Mouse (Mus musculus) cerebellum, postnatal 25 days (tissue): ENCODE measurements around the gene Zfp428.
"Not testable (repeated sequence)": the region's sequence is repeated elsewhere in the genome, so short reads cannot be mapped to it uniquely, and the experiment has no call there.

ENCODE experiments used
- DNase-seq, 2 experiments: peaks; one replicate each; pipeline ENCODE4 v3.0.0; 2021; ENCODE audit warnings: mixed read lengths in 2 of 2

Zfp428 gene

DNA sequence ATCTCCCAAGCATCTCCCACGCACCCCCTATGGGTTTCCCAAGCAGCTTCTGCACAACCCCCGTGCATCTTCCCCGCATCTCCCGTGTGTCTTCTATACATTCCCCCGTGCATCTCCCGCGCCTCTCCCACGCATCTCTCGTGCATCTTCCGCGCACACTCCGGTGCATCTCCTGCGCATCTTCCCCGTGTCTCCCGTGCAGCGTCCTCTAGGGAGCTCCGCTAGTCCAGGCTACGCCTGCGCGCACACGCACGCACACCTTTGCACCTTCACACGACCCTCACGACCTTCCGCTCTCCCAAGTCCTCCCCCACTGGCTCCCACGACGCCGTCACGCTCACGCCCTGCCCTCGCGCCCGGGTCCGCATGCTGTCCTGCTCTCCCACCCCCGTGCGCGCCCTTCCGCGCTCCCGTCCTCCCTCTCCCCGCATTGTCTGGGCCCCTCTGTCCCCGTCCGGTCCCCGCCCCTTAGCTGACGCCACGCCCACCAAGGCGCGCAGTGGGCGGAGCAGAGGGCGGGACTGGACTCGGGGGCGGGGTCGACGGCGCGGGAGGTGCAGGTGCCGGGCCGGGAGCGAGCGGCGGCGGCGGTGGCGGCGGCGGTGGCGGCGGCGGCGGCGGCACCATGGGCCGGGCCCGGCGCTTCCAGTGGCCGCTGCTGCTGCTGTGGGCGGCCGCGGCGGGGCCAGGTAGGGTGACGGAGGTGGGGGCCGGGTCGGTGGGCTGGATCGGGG, 25.2 kb upstream of the Zfp428 start, which contains the start of gene Cadm4:
Cadm4 (plus strand) TSS at position 550 of the 734 bp plus-strand sequence.
- peak; percentile 96 to 98 for DNase-seq

DNA sequence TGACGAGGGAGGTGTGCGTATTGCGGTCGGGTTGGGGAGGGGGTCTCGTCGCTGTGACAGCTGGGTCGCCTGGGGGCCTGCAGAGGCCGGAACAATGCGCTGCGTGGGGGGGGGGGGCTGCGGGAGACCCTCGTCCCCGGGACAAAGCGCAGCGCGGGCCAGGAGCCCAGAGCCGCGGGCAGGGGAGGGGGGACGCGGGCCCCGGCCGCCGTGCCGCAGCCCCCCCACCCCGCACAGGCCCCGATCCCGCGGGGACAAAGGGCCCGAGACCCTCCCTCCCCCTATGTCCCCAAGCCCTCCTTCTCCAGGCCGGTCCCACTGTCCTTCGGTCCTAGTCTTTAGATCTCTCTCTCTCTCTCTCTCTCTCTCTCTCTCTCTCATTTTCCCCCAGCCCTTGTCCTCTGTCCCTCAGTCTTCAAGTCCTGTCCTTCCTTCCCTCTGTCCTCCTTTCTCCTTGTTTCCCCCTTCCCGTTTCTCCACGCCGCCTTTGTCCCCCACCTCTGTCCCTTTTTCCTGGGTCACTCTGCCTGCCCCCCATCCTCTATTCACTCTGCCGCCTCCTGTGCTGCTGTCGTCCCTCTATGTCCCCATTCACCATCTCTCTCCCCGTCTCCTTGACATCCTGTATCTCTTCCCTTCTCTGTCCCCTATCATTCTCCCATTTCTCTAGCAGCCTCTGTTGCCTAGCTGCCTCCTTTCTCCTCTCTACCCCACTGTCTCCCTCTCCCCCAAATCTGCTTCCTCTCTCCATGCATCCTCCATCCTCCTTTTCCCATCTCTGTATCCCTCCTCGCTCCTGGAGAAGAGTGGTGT, 24.4 kb upstream of the Zfp428 start:
- peak; percentile 28 to 44 for DNase-seq

DNA sequence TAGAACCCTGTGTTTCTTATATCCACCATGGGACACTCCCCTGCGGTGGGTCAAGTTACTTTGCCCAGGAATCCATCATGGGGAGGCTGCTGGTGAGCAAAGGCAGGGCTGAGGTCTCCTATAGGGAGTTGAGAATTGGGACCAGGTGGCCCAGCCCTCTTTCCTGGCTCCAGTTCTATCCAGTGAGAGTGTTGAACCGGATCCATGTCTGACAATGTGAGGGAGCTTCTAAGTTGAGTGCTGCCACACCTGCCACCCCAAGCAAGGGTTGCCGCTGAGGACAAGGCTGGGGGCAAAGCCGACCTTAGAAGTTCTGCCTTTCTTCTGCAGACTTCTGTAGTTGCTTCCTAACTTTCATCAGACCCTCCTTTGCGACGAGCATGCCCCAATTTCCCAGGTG, 23.5 kb upstream of the Zfp428 start:
- peak; percentile 45 to 48 for DNase-seq

DNA sequence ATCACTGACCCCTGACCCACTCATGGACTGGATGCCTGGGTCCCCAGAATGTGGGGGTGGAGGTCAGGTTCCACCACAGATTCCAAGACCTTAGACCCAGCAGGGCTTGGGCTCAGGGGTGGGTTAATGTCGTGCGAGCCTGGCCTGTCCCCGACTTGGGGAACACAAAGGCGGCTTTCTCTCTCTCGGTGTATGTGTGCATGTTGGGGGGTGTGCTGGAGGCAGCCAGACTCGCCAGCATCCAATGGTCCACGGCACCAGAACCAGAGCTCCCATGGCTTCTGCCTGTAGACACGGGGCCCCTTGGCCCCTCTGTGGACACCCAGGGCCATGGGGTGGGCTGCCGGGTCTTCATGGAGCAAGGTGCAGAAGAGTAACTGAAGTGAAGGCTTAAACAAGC, 21.3 kb upstream of the Zfp428 start:
- peak in 1 of 2 experiments; percentile 23 for DNase-seq

DNA sequence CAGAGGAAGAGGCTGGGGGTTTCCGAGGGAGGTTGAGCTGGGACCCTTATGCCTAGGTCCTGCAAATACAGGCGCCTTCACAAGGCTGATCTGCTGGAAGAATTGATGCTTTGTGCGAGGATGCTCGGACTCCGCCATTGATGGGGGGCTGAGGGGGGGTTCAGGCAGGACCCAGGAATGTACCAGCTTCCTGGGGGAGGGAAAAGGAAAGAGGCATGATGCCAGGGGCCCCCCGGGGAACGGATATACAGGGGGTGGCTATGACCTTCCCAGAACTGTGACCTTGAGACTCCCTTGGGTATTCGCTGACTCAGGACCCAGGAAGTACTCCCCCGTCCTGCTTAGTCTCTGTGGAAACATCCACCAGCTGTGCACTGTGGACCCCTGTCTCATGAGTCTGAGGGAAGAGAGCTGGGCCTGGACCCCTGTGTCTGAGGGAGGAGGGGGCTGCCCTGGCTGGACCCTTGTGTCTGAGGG, 20.1 kb upstream of the Zfp428 start:
- peak in 1 of 2 experiments; percentile 30 for DNase-seq

DNA sequence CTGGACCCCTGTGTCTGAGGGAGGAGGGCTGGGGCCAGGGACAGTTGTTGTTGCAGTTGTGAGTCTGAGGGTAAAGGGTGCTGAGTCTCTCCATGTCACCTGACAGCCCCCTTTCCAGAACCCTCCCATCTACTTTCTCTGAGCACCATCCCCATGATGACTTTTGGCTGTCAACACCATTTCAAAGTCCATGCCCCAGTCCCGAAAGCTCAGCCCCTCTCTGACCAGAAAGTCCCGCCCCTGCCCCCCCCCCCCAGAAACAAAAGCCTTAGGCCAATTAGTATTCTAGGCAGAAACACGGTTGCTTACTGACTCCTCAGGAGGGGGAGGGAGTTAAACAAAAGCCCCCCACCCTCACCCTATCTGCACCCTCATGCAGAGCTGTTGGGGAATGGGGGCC, 19.4 kb upstream of the Zfp428 start:
- no peak for DNase-seq

DNA sequence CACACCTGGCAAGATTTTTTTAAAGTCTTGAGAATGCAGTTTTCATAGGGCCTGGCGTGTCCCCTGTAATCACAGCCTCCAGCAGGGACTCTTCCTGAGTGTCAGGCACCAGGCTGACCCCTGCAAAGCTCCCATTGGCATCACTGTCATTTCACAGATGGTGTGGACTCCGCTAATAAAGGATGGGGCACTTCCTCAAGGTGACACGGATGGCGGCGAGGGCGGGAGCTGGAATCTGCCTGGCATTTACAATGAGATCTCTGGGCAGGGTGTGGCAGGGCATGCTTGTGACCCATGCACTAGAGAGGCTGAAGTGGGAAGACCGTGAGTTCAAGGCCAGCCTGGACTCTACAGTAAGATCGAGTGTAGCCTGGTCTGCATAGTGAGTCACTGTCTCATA, 18.5 kb upstream of the Zfp428 start:
- DNase-seq = peak; percentile 68 to 71

DNA sequence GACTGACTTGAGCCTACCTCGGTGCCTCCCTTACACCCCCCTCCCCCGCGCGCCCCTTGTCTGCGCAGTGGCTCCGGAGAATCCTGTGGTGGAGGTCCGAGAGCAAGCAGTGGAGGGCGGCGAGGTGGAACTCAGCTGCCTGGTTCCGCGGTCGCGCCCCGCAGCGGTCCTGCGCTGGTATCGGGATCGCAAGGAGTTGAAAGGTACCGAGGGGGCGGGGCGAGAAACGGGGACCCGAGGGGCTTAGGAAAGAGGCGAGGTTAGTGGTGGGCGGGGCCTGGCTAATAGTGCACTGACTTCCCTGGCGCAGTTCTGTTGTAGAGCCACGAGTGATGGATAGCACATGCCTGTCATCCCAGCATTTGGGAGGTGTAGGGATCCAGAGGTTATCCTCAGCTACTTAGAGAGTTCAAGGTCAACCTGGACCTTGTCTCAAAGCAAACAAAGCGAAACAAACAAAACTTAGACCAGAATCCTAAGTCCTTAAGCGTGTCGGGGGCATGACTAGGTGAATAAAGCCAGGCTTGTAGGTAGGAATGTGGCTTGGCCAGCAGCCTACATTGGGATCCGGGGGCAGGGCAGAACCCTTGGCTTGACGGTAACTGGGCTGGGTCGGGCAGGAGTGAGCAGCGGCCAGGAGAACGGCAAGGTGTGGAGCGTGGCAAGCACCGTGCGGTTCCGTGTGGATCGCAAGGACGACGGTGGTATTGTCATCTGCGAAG, 6.8 kb upstream of the Zfp428 start:
- DNase-seq = peak in 1 of 2 experiments; percentile 41

DNA sequence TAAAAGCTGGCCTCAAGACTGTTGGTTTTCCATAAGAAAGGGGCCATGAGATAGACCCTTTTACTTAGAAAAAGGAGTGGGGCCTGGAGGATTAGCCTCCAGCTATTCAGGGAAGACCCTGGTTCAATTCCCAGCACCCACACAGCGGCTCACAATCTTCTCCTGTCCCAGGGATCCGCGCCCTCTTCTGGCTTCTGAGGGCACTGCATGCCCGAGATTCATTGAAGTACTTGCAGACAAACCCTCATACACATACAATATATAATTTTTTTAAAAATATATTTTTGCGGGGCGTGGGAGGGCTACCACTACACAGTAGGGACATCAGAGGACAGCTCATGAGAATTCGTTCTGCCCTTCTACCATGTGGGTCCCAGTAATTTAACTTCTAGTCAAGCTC, 5.9 kb upstream of the Zfp428 start:
- peak; percentile 47 to 74 for DNase-seq

DNA sequence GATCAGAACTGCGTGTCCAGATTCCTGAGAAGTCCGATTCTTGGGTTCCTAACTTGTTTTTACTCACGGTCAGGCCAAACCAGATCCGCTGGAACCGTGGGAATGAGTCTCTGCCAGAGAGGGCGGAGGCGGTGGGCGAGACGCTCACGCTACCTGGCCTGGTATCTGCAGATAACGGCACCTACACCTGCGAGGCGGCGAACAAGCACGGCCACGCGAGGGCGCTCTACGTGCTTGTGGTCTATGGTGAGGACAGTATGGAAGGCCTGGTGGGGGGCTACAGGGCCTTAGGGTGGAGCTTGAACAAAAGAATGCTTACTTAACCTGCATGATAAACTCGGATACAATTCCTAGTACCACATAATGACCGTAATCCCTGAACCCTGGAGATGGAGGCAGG, 5.3 kb upstream of the Zfp428 start:
- DNase-seq = peak; percentile 56 to 74

DNA sequence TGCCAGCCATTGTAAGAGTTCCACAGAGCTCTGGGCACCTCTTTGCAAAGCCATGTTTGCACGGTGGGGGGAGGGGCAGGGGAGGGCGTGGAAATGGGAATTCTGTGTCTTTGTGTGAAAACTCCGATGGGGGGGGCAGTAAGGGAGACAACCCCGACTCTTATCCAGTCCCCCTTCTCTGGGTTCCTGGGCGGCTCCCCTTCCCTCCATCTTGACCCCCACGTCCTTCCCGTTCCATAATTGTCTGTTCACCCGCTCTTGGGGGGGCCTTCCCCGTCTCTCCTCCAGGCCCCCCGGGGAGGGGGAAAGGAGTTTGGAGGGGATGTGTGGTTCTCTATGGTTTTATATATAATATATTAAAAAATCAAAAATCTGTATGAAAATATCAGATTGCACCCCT, 2.8 kb upstream of the Zfp428 start:
- DNase-seq = peak in 1 of 2 experiments; percentile 51

DNA sequence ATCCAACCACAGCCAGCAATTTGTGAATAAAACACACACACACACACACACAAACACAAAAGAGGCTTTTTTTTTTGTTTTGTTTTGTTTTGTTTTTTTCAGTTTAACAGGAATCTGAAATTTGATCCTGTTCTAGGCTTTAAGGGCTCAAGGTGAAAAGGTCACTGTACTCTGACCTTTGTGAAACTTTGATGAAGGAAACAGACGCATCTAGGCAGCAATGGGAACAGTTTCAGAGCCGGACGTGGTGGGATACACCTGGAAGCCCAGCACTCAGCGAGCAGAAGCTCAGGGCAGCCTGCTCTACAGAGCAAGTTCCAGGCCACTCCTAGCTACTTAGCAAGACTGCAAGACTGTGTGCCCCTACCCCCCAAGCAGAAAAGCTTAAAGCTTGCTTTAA, 1.9 kb upstream of the Zfp428 start:
- DNase-seq = no peak

DNA sequence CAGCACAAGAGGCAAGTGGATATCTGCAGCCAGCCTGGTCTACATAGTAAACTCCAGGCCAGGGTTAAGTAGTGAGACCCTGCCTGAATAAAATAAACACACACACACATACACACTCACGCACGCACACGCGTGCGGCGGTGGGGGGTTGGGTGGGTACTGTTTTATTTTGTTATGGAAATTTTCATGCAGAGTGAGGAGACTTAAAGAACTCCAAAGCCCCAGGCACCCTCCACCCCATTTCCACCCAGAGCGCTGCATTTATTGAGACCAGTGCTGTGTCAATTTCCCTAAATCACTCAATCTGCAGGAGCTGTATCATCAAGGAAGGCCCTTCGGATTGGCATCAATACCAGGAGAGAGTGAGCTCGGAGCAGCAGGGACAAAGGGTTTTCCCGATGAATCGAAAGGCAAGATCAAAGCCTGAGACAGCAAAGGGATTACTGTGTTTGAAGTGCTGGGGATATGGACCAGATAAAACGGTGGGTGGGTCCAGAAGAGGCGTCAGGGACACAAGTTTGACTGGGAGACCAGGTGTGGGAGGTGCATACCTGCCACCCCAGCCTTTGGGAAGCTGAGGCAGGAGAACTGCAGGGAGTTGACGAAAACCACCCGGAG, 1.2 kb upstream of the Zfp428 start:
- peak in 1 of 2 experiments; percentile 35 for DNase-seq

DNA sequence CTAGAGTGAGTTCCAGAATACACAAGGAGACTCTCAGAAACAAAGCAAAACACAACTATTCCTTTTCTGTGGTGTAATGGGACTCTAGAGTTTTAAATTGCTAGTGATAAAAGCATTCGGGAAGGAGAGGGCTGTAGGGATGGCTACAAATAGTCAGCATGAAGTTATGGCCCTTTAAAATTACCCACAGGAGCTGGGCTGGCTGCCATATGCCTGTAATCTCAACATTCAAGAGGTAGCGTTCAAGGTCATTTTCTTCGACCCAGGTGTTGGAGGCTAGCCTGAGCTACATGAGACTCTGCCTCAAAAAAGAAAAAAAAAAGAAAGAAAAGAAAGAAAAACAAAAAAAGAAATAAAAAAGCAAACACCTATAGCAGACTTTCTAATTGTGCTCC, 744 bp upstream of the Zfp428 start:
- DNase-seq = peak; percentile 51 to 68

DNA sequence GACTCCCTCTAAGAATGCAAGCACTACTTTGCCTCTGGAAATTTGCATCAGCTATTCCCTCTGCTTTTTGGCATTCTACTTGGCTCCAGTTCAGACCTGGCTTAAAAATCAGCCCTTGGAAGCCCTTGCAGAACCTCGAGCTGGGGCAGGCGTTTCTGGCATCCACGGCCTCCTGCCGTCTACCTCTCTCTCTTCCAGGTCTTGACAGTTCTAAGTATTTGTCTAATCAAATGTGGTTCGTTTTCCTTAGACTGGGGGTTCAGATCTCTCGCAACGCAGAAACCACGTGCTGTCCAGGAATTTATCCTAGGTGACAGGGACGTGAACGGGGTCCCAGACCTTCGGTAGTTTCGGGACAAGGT, 349 bp upstream of the Zfp428 start:
- DNase-seq = peak in 1 of 2 experiments; percentile 83

DNA sequence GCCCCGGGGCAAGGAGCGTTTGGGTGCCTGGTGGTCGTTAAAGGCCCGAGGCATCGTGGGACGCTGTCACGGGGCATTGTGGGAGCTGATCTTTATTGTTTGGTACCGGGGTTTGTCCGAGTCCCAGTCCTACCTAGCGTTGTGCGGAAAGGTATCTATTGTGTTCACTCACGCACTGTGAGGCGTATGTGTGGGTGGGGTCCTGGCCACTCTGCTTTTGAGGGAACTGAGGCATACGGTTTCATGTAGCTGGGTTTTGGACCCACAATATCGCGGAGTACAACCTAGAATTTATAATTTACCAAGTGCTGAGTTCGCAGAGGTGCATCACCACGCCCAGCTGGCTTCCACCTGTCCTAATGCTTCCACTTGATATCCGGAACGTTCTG, 914 bp downstream of the Zfp428 start:
- no peak for DNase-seq

DNA sequence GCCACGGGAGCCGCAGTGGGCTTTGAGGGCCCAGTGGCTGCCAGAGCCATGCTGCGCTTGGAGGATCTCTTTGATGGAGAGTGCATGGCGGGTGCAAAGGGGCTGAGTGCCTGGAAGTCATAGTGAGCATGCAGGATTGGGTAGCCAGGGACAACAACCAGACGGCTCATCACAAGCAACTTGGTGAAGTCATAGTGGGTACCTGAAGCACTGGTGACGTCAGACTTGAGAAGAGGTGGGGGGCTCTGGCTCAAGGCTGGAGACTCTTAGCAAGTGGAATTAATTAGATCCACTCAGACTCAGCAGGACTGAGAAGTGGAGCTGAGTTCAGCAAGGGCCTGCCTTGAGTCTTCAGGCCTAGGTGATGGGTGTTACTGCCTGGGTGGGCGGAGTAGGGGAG, 5.5 kb downstream of the Zfp428 start, which contains the start of gene AC161166.1:
AC161166.1 (minus strand) TSS at position 101 of the 400 bp plus-strand sequence.
- DNase-seq = no peak

DNA sequence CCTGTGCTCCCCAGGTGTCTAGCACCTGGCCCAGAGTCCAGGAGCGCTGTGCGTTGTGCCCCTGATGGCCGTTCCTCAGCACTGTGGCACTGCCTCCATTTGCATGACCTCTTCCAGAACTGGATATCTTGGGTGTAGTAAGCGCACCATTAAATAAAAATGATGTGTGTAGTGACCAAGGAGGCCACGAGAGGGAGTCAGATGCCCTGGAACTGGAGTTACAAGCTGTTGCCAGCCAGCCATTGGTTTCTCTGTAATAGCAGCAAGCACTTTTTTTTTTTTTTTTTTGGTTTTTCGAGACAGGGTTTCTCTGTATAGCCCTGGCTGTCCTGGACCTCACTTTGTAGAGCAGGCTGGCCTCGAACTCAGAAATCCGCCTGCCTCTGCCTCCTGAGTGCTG, 9.5 kb downstream of the Zfp428 start:
- peak; percentile 58 to 76 for DNase-seq

DNA sequence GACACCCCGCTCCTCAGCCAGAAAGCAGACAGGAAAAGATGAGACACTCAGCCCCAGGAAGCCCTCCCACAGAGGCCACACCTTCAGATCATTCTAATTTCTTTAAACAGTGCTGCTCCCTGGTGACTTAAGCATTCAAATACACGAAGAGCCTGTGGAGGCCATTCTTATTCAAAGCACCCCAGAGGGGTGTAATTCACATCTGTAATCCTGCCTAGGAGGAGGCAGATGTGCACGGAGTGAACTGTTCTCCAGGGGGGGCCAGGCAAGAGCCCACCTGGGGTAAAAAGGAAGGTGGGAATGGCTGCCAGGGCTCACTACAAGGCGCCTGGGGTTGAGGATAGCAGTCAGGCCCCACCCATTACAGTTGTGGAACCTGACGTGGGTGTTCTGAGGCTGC, 10.3 kb downstream of the Zfp428 start:
- DNase-seq = no peak

DNA sequence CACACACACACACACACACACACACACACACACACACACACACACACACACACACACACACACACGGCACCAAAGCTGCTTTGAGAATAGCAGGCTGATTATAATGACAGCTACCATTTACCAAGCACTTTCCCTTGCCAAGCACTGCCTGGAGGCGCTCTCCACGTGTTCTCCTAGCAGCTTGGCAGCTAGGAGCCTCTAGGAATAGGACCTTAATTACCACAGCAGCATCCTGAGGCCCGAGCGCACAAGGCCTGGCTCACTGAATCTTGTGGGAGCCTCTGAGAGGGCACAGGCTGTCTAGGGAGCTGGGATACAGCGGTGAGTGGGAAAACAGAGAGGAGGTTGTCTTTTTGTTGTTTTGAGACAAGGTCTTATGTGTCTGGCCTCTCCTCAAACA, 10.8 kb downstream of the Zfp428 start:
- DNase-seq = peak in 1 of 2 experiments; percentile 42

DNA sequence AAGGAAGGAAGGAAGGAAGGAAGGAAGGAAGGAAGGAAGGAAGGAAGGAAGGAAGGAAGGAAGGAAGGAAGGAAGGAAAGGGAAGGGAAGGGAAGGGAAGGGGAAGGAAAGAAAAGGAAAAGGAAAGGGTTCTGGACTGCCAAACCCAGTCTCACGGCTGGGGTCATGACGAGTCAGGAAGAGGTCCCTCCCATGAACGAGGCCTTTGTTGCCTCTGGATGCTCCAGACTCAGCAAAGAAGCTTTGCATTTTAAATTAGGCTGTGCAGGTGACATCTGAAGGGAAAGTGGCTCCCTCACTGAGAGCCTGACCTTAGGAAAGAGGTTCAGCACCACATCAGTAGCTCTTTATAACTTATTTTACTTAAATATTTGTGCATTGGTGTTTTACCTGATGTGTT, 12.3 kb downstream of the Zfp428 start:
- no peak for DNase-seq

DNA sequence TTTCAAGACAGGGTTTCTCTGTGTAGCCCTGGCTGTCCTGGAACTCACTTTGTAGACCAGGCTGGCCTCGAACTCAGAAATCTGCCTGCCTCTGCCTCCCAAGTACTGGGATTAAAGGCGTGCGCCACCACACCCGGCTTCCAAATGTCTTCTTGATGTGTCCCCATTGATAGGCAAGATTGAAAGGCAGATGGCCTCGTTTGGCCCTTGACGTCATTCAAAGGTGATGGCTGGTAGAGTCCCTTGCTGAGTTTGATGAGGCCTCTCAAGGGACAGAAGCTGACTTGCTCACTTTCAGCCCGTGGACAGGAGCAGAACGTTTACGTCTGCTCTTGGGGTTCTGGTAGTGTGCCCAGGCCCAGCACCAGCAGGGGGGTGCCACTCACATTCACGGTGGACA, 13.2 kb downstream of the Zfp428 start:
- DNase-seq = not testable (repeated sequence)

DNA sequence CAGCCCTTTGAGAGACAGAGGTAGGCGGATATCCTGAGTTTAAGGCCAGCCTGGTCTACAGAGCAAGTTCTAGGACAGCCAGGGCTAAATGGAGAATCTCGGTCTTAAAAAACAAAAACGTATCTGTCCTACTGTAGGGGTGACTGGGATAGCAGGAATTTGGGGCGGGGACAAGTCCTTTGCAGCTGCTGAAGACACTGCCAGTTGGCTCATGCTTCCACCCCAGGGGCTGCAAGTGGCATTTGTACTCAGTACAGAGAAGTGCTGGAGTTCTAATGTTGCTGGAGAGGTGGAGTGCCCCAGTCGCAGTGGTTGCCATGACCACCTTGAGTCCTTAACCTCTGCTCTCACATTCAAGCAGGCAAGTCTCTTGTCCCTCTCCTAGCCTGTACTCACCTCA, 16.0 kb downstream of the Zfp428 start:
- DNase-seq = no peak
